Mouse (Mus musculus) heart, adult 11 months (tissue): Measurements from ENCODE around the gene Wwc2.

Source experiments
- DNase-seq: peaks from one replicate; pipeline ENCODE4 v3.0.0; 2022

The Wwc2 gene

DNA sequence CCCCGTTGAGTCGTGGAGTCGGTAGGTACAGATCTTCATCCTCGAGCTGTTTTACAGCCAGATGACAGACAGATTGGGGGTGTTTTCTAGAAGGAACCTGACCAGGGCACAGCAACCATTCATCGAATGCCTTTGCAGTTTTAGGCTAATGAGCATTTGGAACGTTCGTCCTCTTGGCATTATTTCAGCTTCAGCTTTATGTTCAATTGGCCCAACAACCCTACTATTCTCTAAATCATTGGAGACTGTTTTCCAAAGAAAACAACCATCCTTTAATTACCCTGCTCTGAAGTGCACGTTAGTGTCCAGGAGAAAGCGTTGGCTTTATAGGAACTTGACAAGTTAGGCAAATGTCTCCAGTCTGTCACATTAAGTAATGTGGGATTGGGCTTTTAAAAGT, 54.3 kb downstream of the Wwc2 start:
- DNase-seq, result no peak

GRCm38 (mm10) chr8:47935461-47935860, 55.3 kb downstream of the Wwc2 start:
- DNase-seq, result peak; percentile 87

- DNase-seq, result peak; percentile 72
Observed at GRCm38 (mm10) chr8:47933087-47933486, 57.6 kb downstream of the Wwc2 start.

DNA sequence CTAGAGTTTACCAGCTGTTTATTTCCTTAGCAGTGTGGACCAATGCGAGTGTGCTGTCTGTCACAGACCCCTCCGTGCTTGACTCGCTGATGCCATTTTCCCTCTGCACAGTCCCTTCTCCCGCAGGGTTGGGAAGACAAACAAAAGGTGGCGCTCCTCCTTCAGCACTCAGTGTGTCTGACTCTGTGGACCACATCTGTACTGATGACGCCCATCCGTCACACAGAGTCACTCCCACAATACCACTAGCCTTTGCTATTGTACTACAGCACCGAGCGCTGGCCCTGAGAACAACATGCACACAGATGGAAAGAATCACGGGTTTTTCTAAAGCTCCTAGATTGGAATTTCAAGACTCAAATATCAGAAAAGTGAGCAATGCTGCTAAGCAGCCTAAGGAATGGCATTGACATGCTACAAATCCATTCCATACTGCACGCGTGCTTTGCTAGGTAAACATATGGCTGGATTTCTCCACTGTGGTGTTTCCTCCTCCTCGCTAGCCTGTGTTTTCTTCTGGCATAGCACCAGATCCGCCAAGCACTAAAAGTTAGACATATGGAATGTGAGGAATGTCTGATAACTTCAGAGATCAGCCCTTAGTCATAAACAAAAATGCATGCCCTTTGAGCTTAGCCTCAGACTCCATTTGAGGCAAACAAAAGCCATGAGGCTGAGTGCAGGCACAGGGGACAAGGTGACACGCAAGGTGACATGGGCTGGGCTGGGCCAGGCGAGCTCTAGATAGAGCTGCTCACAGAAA, 58.5 kb downstream of the Wwc2 start:
- DNase-seq, result peak; percentile 94

DNA sequence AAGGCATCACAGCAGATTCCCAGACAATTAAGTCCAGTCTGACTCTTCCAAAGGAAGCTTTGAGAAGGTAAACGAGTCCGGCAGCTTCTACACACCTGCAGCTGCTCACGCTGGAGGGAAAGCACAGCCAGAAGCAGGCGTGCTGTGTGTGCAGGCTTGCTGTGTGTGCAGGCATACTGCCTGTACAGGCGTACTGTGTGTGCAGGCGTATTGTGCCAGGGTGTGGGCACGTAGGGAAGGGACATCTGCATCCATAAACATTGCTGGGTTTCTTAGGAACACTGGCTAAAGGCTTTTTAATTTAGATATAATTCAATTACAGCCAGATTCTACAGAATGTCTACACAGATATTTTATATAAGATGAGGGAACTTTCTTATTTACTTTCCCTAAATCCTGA, 59.4 kb downstream of the Wwc2 start:
- DNase-seq, result peak; percentile 82

DNA sequence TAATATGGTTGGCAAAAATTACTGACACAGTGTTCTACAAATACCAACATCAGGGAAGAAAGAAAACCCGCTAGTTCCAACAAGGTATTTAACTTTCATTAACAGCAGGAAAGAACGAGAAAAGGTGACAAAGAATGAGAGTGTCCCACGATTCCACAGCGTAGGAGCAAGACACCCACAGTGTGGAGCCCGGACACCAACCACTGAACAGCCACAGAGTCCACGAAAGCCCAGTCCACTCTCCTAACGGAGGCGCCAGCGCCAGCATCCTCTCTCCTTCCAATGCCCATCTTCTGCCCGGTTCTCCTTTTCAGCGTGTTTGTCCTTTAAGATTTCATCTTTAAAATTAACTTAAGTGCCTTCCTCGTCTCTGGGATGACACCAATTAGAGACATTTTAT, 61.1 kb downstream of the Wwc2 start:
- peak; percentile 60 for DNase-seq

DNA sequence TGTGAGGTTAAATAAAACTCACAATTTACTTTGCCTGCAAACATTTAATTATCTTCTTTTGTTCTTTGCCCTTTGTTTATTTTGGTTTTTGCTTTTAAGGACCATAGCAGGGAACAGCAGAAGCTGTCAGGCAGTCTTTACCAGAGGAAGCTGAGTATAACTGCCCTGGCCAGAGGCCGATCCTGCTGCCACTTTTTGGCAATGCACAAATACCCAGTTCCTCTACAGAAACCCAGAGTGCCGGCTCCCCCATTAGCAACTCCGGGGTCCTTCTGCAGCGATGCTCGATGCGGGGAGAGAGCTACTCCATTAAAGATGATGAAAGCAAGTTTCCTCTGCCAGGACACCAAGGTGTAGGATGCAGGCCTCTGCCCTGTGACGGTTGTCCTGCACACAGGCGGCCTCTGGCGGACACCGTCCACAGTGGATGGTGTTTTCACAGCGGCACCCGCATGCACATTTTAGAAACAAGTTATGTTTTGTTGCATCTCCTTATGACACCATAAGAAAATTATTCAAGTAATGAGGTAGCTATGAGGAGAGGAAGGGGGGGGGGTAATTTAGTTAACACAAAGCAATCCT, 62.0 kb downstream of the Wwc2 start:
- peak; percentile 86 for DNase-seq

GRCm38 (mm10) chr8:47924921-47925320, 65.8 kb downstream of the Wwc2 start:
- no peak for DNase-seq

DNA sequence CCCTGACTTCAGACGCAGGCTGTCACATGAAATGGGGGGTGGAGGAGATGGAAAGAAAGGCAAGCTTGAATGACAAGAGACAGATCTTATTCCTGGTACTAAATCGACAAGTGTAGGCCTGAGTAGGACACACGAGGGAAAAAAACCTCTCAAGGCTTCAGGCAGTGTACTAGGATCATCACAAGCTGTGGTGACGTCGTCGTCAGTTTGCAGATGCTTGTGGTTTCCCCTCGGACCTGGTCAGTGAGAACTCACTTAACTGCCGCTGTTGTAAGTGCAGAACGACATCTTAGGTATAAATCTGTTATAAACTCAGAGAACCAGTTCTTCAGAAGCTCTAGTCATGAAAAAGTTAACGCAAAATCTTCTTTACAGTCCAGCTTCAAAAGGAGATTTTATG, 67.9 kb downstream of the Wwc2 start:
- no peak for DNase-seq

- peak; percentile 60 for DNase-seq
Observed at GRCm38 (mm10) chr8:47922011-47922410, 68.7 kb downstream of the Wwc2 start.

GRCm38 (mm10) chr8:47920575-47921144, 70.1 kb downstream of the Wwc2 start:
- peak; percentile 65 for DNase-seq

DNA sequence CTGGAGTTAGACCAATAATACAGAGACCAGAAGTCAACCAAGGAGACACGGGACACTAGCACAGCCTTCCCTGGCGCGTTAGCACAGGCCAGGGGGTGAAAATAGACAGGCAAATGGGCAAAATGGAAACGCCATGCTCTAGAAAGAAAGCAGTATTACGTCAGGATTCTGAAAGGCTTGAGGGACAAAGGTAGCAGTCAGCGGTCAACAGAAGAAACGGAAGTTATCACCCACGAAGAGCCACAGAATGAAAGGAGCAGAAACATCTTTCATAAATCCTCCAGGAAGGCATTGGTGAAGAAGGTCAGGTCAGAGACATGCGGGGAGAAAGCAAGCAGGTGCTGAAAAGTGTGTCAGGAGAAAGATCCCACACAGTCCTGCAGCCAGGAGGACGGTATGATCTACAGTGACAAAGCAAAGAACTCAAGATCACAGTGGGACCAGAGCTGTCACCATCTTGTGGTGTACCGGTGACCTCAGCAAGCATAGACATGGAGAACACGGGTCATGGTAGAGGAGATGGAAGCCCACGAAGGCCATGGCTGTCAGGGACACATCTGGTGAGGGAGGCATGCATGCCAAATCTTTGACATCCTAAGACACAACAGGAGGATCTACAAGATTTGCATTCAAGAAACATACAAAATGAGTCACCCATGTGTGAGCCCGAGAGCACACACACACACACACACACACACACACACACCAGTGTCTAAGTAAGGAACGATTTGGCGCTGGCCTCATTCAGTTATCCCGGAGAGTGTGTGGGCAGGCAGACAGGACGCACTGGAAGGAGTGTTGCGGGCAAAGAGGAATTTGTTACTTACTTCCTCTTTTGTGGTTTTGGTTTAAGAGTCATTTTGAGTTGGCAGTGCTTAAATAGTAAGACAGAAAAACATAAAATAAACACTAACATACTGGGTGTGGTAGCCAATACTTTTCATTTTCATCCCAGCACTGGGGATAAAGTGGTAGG, 73.4 kb downstream of the Wwc2 start:
- DNase-seq, result peak; percentile 92

DNA sequence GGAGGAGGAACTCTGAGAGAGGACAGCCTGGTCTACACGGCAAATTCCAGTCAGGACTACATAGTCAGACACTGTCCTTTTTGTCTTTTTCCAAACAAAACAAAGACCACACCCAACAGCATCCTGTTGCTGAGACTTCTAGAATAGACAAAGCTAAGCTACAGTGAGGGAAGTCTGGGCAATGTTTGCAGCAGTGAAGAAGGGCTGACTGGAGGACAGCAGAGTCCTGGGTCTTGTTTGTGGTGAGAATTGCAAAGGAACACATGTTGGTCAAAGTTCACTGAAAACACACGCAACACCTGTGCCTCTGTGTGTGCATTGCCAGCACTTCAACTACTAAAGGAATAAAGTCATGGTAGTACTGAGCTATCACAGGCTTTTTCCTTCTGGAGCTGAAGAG, 75.2 kb downstream of the Wwc2 start:
- DNase-seq, result peak; percentile 89

- DNase-seq, result peak; percentile 83
Observed at GRCm38 (mm10) chr8:47914946-47915345, 75.8 kb downstream of the Wwc2 start.

DNA sequence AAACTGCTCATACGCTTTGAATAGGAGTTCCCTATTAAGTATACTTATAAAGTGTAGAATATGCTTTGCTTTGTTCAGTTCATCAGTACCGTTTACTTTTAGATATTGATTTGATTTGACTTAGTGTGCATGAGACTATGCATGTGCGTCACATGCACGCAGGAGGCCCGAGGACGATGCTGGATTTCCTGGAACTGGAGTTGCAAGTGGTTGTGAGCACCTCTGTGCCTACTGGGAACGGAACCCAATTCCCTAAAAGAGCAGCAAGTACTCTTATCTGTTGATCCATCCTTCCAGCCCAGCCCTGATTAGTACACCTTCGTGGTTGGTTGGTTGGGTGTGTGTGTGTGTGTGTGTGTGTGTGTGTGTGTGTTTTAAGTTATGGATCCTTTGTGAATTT, 76.6 kb downstream of the Wwc2 start:
- DNase-seq, result peak; percentile 67

GRCm38 (mm10) chr8:47913621-47914020, 77.1 kb downstream of the Wwc2 start:
- DNase-seq, result peak; percentile 72

- DNase-seq, result peak; percentile 77
Observed at GRCm38 (mm10) chr8:47909681-47910080, 81.0 kb downstream of the Wwc2 start.

GRCm38 (mm10) chr8:47907056-47907455, 83.7 kb downstream of the Wwc2 start:
- DNase-seq, result peak; percentile 77

DNA sequence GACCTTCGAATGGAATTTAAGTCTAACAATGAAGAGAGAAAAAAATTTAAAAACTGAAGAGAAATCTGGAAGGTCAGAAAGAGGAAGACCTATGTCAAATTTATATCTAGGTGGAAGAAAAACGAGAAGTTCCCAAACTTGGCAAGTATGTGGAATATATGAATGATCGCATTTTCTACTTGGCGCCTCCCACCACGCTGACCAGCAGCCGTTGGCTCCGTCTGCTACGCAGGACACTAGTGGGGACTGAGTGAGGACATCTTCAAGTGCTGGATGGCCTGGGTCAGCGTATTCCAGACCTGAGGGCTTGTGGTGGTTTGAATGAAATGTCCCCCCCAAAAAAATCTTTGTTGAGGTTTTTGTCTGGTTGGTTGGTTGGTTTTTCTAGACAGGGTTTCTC, 84.6 kb downstream of the Wwc2 start:
- peak; percentile 43 for DNase-seq

GRCm38 (mm10) chr8:47905256-47905655, 85.5 kb downstream of the Wwc2 start:
- peak; percentile 81 for DNase-seq

DNA sequence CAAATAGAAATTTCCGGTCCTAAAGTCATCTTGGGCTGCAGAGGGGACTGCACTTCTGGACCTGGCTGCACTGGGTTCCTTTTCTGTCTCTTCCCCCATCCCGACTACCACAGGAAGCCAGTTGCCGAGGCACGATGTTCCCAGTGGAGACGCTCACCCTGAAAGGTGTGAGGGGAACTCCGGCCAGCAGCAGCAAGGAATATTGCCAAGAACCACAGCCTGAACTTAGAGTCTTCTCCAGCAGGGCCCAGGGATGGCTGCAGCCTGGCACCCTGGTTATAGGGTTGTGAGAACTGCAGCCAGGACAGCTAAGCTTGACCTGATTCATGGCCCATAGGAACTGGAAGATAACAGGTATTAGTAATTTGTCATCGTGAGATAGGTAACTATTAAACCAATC, 86.7 kb downstream of the Wwc2 start:
- DNase-seq, result peak; percentile 94

DNA sequence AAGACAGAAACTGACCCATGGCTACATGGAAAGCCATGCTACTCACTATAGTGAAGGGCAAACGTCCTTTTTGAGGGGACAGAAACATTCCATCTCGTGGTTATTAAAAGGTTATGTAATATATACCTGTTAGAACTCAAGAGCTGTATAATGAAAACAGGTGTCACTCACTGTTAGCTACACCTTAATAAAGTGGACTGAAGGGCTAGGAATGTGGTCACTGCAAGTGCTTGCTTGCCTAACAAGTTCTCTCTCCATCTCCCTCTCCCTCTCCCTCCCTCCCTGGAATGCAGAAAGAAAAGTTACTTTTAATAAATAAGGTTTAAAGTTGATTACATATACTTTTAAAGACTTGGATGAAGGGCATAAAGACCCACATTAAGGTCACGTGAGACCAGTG, 88.0 kb downstream of the Wwc2 start:
- peak; percentile 55 for DNase-seq

- DNase-seq, result peak; percentile 79
Observed at GRCm38 (mm10) chr8:47900361-47900760, 90.4 kb downstream of the Wwc2 start.
